Mouse (Mus musculus) spleen, postnatal 36 days (tissue): ENCODE measurements around the gene Trp53tg5.

ENCODE experiments used
- DNase-seq, 2 experiments: peaks; one replicate each; pipeline ENCODE4 v3.0.0; 2022; ENCODE audit warnings: low spot score in 2 of 2, mixed read lengths in 1 of 2

The Trp53tg5 gene

DNA sequence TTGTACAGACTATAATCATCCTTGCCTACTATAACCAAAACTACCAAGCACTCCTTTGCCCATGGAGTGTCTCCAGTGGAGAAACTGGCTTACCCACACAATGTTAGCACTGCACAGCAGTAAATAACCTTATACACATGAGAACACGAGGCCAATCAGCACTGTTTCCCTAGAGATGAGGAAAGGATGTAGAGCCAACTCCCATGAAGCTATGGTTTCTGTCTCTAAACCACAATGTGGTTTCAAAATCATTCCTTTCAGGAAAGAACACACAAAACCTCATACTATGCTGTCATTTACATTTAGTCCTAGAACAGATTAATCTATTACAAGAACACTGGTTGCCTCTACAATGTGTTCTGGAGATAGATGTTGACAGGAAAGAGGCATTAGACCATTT is 22.8 kb upstream of the Trp53tg5 start:
- no peak for DNase-seq

DNA sequence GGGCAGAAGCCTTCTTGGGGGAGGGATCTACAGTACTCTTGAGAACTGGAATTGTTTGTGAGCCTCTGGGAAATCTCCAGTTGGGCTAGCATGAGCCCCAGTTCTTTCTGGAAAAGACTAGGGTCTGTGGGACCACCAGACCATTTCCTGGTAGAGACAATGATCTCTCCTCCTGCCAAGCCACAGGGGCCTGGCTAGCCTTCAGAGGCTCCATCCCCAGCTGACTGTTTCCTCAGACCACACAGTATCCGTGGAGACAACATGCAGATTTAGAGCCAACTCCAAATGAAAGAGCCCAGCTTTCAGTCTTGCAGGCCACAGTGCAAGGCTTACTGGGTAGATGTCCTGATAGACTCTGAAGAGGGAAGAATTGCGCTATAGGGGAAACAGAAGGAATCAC is 20.6 kb upstream of the Trp53tg5 start:
- DNase-seq, result no peak

DNA sequence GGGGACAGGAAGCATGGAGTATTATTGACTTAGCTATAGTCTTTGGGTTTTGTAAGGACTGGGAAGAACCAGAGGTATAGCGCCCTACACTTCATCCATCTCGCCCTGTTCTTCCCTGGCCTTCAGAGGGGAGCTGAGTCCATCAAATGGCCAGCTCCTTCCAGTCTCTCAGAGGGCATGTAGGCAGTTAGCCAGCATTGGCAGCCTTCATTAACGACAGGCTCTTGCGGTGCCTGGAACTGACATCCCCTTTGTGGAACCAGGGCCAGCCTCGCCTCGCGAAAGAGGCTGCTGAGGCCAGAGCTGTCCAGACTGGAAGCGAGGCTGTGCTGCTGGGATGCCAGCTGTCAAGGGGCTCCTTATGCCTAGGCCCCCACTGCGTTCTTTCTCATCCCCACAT is 14.3 kb upstream of the Trp53tg5 start:
- DNase-seq, result no peak

- no peak for DNase-seq
Observed at GRCm38 (mm10) chr2:164487115-164487527, 13.6 kb upstream of the Trp53tg5 start.

- peak; percentile 22 to 26 for DNase-seq
Observed at GRCm38 (mm10) chr2:164486258-164487114, 13.0 kb upstream of the Trp53tg5 start.

- DNase-seq, result no peak
Observed at GRCm38 (mm10) chr2:164485681-164486257, 12.2 kb upstream of the Trp53tg5 start, which contains the start of gene Dbndd2. TSS of gene Dbndd2 (plus strand) at chr2:164486106.

DNA sequence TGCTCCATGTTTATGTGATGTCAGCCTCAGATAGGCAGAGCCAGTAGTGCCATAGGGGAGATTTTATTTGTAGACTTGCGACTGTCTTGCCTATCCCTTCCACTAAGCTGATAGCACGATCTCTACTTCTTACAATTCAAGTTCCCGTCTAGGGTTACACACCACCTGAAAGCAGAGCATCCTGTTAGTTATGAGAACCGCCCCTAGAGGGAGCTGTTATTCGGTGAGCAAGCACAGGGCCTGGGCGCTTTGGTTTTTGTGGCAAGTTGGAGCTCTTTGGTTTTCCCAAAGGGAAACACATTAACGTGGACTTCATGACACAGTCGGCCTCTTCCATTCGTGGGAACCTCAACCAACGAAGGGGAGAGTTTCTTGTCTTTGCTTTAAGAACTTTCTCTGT is 3.3 kb downstream of the Trp53tg5 start:
- peak; percentile 41 to 57 for DNase-seq

- DNase-seq, result no peak
Observed at GRCm38 (mm10) chr2:164466787-164467186, 6.7 kb downstream of the Trp53tg5 start.

DNA sequence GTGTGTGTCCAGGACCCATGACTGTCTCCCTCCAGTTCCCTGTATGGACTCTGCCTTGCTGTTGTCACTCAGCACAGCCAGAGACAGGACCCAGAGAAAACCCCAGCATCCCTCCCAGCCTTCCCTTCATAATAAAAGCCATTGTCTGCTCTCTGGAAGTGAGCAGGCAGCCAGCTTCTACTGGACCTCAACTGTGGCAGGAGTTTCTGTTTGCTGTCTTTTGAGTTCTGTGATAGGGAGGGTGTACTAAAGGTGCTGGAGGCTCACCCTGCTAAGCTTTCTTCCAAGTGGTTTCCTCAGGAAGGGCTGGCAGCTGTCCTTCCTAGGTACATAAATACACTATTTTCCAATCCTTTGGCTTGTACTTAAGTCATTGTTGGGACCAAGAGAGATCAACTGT is 8.4 kb downstream of the Trp53tg5 start:
- no peak for DNase-seq

GRCm38 (mm10) chr2:164460745-164461551 is 12.6 kb downstream of the Trp53tg5 start, which contains the start of gene Gm20458:
TSS of gene Gm20458 (plus strand) at chr2:164460967.
- DNase-seq, result peak; percentile 97

- DNase-seq, result peak; percentile 21 to 37
Observed at GRCm38 (mm10) chr2:164458535-164458934, 15.0 kb downstream of the Trp53tg5 start.

DNA sequence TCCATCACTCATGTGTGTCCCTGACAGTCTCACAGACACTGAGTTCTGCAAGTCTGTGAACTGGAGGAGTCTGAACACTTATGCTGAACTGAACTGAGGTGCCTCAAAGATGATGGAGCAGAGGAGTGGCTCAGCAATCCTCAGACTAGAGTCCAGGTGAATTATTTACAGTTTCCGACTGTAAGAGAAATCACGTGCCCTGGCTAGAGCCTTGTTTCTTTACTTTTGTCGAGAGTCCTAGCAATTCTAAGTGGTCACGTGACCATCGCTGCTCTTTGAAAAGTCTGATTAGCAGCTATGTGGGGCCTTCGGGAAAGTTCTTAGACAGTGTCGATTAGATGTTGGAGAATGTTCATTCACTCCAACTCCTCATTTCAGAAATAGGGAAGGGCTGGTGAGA is 15.6 kb downstream of the Trp53tg5 start:
- DNase-seq, result no peak

- DNase-seq, result peak in 1 of 2 experiments; percentile 31
Observed at GRCm38 (mm10) chr2:164456864-164457300, 16.6 kb downstream of the Trp53tg5 start, which contains the start of gene Sys1. TSS of gene Sys1 (plus strand) at chr2:164456964.

- DNase-seq, result no peak
Observed at GRCm38 (mm10) chr2:164456413-164456812, 17.1 kb downstream of the Trp53tg5 start.

DNA sequence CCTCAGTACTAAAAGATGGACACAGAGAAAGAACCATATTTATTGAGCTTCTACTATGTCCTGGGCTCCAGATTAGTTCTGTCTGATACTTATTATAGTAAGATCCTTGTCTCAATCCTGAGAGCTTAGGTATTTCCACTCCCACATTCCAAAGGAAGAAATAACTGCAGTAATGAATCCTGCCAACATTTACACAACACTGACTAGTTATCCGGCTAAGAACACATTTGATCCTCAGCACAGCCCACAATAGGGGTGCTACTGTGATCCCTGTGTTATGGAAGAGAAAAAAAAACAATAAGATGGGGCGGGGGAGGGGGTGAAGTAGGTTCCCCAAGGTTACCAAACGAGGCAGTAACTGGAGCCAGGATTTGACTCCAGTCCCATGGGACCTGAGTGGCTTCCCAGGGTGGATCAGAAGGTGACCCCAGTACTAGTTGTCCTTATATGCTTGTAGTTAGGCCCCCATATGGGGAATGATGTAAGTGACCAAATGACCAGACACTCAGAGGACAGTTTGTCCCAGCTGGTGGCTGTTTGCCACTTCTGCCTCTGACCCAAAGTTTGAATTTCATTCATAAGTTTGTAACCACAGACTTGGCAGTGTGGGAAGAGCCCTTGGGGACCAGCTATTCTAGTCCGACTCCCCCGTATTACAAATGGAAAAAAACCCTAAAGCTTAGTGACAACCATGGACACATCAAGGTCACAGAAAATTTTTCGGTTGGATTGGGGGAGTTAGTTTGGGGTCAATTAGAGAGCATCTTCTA is 17.9 kb downstream of the Trp53tg5 start:
- no peak for DNase-seq

DNA sequence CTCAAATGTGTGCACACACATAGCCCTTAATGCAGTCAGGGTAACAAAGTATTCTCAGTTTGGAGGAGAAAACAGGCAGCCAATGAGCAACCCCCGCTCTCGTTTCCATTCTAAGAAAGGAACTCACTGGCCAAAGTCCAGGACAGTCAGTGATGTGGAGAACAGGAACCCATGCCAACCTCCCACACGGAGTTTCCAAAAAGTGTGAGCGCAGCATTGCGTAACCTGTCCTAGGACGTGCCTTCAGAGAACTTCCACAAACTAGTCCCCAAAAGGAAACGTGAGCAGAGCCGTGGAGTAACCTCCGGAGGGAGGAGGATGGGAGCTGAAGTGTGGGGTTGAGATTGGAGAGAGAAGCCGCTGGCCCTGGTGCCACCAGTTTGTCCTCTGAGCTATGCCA is 18.7 kb downstream of the Trp53tg5 start:
- peak; percentile 23 to 27 for DNase-seq

DNA sequence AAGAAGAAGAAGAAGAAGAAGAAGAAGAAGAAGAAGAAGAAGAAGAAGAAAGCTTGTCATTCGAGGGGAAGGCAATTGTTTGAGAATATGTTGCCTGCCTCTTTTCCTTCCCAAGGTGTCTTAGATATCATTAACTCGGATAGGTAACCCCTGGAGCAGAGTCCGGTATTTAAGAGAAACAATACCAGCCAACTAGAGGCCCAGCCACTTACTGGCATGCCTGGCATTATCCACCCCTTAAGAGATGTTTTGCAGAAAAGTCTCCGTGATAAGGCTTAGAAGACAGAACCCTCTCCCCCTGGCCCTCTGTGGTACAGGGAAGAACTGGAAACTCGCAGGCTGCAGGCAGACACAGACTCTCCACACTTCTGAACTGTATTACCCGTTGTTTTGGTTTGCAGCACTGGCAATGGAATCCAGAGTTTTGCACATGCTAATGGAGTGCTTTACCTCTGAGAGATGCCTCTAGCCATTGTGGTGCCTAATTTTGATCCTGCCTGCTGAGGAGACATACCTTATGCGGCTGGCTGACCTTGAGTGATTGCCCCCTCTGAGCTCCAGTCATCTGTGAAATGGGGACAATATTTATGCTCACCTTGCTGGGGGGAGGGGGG is 19.5 kb downstream of the Trp53tg5 start:
- no peak for DNase-seq

GRCm38 (mm10) chr2:164453047-164453757 is 20.3 kb downstream of the Trp53tg5 start:
- DNase-seq, result no peak

DNA sequence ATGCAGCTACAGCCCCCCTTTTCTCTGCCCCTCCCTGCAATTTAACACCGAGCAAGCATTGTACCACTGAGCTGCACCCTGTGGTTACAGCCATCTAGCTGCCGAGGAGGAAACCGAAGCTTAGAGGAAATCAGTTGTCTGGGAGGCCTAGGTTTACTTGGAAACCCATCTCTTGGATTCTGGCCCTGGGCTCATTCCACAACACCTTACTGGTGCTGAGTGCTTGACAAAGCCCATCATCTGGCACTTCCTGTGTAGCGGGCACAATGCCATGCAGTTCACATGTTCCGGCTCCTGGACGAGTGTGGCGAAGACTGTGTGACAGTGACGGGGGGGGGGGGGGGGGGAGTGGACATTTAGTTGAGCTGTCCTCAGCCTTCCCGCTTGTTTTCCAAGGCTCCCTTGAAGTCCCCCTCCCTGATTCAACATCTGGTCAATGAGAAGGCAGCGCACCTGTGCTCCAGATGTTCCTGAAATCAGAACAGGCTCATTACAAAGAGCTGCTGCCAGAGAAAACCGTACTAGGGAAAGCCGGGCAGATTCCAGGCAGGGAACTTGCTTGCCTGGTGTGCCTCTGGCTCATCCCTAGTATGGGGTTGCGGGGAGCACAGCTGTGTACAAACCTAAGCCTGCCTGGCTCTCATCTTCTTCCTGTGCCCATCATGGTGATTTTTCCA is 21.4 kb downstream of the Trp53tg5 start:
- DNase-seq, result no peak
